Mouse (Mus musculus): ENCODE measurements at regions not wholly inside any gene's neighbourhood (a gene's known extent, or its start where the extent isn't known, plus 50 kb on each side); places are given as distances from the start of the nearest gene placed in this dataset.

- TF ChIP-seq CTCF (IDR thresholded peaks at IDR 0.05; ENCODE audit: extremely low read depth, insufficient read depth, low read length) (peak; percentile 68; the same call in 1 of the 2 replicates), POLR2A (IDR thresholded peaks at IDR 0.05; ENCODE audit: extremely low read depth, insufficient read depth, low read length) (no peak)
Observed at GRCm38 (mm10) chr8:41824928-41825327, 408.1 kb upstream of the Frg1 start.
